Mouse (Mus musculus) left cerebral cortex, postnatal 4 days (tissue): ENCODE measurements around the gene Il7r. TPM values are rescaled to one million over a fixed set of nuclear protein-coding genes. Genes with fewer than 3 reads are reported as not detected.

Source experiments
- DNase-seq: peaks from one replicate; pipeline ENCODE4 v3.0.0-alpha.2; 2022
- intact Hi-C: fragments of 180-260 bp; cut with DNase I; formaldehyde crosslinking; loops from one replicate; pipeline ENCODE4 v1.15.1; 2025
- total RNA-seq, 2 experiments: library from RNA; stranded (reverse); gene quantifications; 2 replicates each; pipeline ENCODE4 v1.2.3; 2021

Gene Il7r
- total RNA-seq, 2 experiments from 2014 or later: 0.24 TPM; not detected in 1

- intact Hi-C loops: no loop called here
- DNase-seq: no peak
These were observed 57.4 kb downstream of the Il7r start for GRCm38 (mm10) chr15:9472618-9473017.

- intact Hi-C loops: no loop called here
These were observed 57.8 kb downstream of the Il7r start for GRCm38 (mm10) chr15:9472167-9472566.

GRCm38 (mm10) chr15:9471053-9471685 is 58.8 kb downstream of the Il7r start:
- no peak for DNase-seq
- intact Hi-C loops: no loop called here

More at GRCm38 (mm10) chr15:9472167-9472566, 57.8 kb downstream of the Il7r start:
- no peak for DNase-seq

- intact Hi-C loops: no loop called here
- no peak for DNase-seq
These were observed 65.9 kb downstream of the Il7r start for GRCm38 (mm10) chr15:9464039-9464438.

GRCm38 (mm10) chr15:9463521-9464027 is 66.4 kb downstream of the Il7r start:
- intact Hi-C loops: no loop called here
- DNase-seq: no peak

Other genes with a start within 250 kb of the Il7r start
- gene Ugt3a2, start 194.6 kb downstream of the Il7r start, total RNA-seq: not detected
- gene Capsl, start 94.1 kb downstream of the Il7r start, total RNA-seq: 1 to 10 TPM; 2.4 to 2.6 TPM
- under 1 TPM; 0.62 to 0.88 TPM for gene Spef2, start 218.7 kb upstream of the Il7r start, total RNA-seq